Mouse (Mus musculus): ENCODE data around the gene Sbf1.

GRCm38 (mm10) chr15:89309962-89310498 lies 5.1 kb downstream of the Sbf1 start:
- no peak for TF ChIP-seq CTCF (conservative IDR thresholded peaks at IDR 0.05 in 1 of 2, IDR thresholded peaks at IDR 0.05 in 1 of 2; ENCODE audit: low read depth in 2 of 2, low read length in 2 of 2)
- no peak for TF ChIP-seq NELFE (IDR thresholded peaks at IDR 0.05; ENCODE audit: low read depth, low read length)
- no peak for TF ChIP-seq POLR2A (IDR thresholded peaks at IDR 0.05; ENCODE audit: low read depth, low read length)
- no peak for TF ChIP-seq UBTF (IDR thresholded peaks at IDR 0.05; ENCODE audit: low read depth, low read length)
- TF ChIP-seq USF1 (IDR thresholded peaks at IDR 0.05; ENCODE audit: low read depth, low read length) = no peak
- TF ChIP-seq TBP (conservative IDR thresholded peaks at IDR 0.05; ENCODE audit: low read depth, low read length) = no peak
- no peak for TF ChIP-seq SIN3A (IDR thresholded peaks at IDR 0.05; ENCODE audit: low read length)
- TF ChIP-seq RCOR1 (conservative IDR thresholded peaks at IDR 0.05; ENCODE audit: low read depth, low read length) = no peak
- TF ChIP-seq CHD2 (IDR thresholded peaks at IDR 0.05; ENCODE audit: low read length) = peak; percentile 31; the same call in 1 of the 2 replicates

Data from CH12.LX (cell line).